Mouse (Mus musculus) hindbrain, embryonic 11.5 days (tissue): Measurements from ENCODE around the gene Pik3r2. TPM values are rescaled to one million over a fixed set of nuclear protein-coding genes. Genes with fewer than 3 reads are reported as not detected.
A peak's percentile ranks its signal among the peaks of the same experiment; 100 is the strongest.

Experiments
- ATAC-seq: fragments of 200-750 bp; cut with Nextera tagmentation; 2 replicates; pipeline ENCODE4 v1.8.0; 2017; ENCODE audit warnings: mild to moderate bottlenecking, moderate TSS enrichment, moderate library complexity; ENCODE audit not compliant: low FRiP score
- DNase-seq: peaks from one replicate; pipeline ENCODE4 v3.0.0-alpha.2; 2015; ENCODE audit warnings: low spot score
- H3K27ac ChIP-seq: fragments of 300-500 bp; sonication (generic); 2 replicates; pipeline ENCODE4 v1.5.1; 2014; ENCODE audit warnings: mild to moderate bottlenecking, low read depth, low read length
- H3K27me3 ChIP-seq: fragments of 300-500 bp; sonication (generic); 2 replicates; pipeline ENCODE4 v1.6.1; 2014; ENCODE audit warnings: mild to moderate bottlenecking, low read length, moderate library complexity, mixed read lengths; ENCODE audit not compliant: control insufficient read depth, insufficient read depth
- H3K36me3 ChIP-seq: fragments of 300-500 bp; sonication (generic); 2 replicates; pipeline ENCODE4 v1.6.1; 2014; ENCODE audit warnings: mild to moderate bottlenecking, low read length, moderate library complexity, mixed read lengths; ENCODE audit not compliant: control insufficient read depth, insufficient read depth
- H3K4me1 ChIP-seq: fragments of 300-500 bp; sonication (generic); replicated peaks from 2 replicates; pipeline ENCODE4 v1.6.1; 2014; ENCODE audit warnings: low read length, mixed read lengths; ENCODE audit not compliant: control insufficient read depth, insufficient read depth
- H3K4me2 ChIP-seq: fragments of 300-500 bp; sonication (generic); replicated peaks from 2 replicates; pipeline ENCODE4 v1.6.1; 2014; ENCODE audit warnings: mild to moderate bottlenecking, low read depth, low read length
- H3K4me3 ChIP-seq: fragments of 300-500 bp; sonication (generic); 2 replicates; pipeline ENCODE4 v1.5.1; 2014; ENCODE audit warnings: low read depth, low read length
- H3K9ac ChIP-seq: fragments of 300-500 bp; sonication (generic); 2 replicates; pipeline ENCODE4 v1.6.1; 2014; ENCODE audit warnings: low read depth, low read length
- H3K9me3 ChIP-seq: fragments of 300-500 bp; sonication (generic); 2 replicates; pipeline ENCODE4 v1.6.1; 2016; ENCODE audit warnings: low read length; ENCODE audit not compliant: control insufficient read depth
- WGBS: fragments of 180-500 bp; shearing (Covaris S2); extraction: QIAGEN DNeasy Blood & Tissue Kit; methylation state at CpG from one replicate; pipeline ENCODE4 v1.1.7; 2014; 5-methylcytosine and 5-hydroxymethylcytosine counted together
- polyA plus RNA-seq: library from polyadenylated mRNA; unstranded; fragments of >200 nt; fragmentation: Nextera tagmentation; extraction: Ambion mirVana; gene quantifications from 2 replicates; pipeline ENCODE4 v1.2.1, GENCODE M21; 2014

Gene Pik3r2
- polyA plus RNA-seq, 1 experiment from 2014 or later: 31.5 TPM

DNA sequence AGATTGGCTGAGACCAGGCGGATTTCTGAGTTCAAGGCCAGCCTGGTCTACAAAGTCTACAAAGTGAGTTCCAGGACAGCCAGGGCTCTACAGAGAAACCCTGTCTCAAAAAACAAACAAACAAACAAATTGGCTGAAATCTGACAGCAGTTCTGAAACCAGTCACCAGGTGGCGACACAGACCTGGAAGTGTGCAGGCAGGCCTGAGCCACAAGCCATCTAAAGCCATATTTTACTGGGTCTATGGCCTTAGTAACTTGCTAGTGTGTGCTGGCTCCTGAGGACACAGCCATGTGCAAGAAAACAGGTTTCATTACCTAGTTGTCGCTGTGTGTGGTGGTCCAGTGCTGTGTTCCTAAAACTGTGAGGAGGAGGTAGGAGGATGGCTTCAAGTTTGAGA lies 55.8 kb downstream of the Pik3r2 start:
- H3K4me1 ChIP-seq: no peaks in the 10 kb centered on the region
- peak; percentile 62; the same call in 1 of the 2 replicates for ATAC-seq
- WGBS: 6% methylated on average over 3 of the region's 3 CpGs

DNA sequence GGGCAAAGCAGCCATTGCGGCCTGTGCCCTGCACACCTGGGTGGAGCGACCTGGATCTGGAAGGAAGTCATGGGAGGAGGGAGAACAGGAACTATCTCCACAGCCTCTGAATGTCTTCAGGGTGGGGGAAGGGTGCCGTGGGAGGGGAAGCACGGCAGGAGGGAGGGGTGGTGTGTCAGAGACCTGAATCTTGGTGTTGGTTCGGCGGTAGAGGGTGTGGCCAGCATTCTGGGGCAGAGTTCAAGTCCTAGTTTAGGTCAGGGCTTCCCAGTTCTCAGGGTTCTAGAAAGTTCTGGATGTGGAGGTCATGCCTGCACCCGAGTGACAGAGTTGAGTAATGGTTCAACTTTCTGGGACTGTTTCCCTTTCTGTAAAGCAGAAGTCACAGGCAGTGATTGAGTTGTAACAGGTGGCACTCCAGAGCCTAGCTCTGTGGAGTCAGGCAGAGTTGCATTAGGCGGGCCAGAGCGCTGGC lies 56.7 kb downstream of the Pik3r2 start:
- no peaks in the 10 kb centered on the region for H3K4me1 ChIP-seq
- H3K9ac ChIP-seq: no peak overlapping the region
- H3K9me3 ChIP-seq: no peaks in the 10 kb centered on the region
- no peak for DNase-seq
- H3K4me2 ChIP-seq: no peak overlapping the region
- H3K27ac ChIP-seq: no peak overlapping the region
- no peaks in the 10 kb centered on the region for H3K36me3 ChIP-seq
- no peak for ATAC-seq
- no peak overlapping the region for H3K4me3 ChIP-seq
- 74% methylated on average over 9 of the region's 9 CpGs for WGBS
- H3K27me3 ChIP-seq: no peaks in the 10 kb centered on the region

More for the DNA sequence above, 55.8 kb downstream of the Pik3r2 start:
- Histone ChIP-seq H3K4me3 (no peak overlapping the region), H3K27ac (no peak overlapping the region), H3K27me3 (no peaks in the 10 kb centered on the region), H3K36me3 (no peaks in the 10 kb centered on the region), H3K9ac (no peak overlapping the region), H3K9me3 (no peaks in the 10 kb centered on the region), H3K4me2 (no peak overlapping the region)
- DNase-seq: peak; percentile 86

DNA sequence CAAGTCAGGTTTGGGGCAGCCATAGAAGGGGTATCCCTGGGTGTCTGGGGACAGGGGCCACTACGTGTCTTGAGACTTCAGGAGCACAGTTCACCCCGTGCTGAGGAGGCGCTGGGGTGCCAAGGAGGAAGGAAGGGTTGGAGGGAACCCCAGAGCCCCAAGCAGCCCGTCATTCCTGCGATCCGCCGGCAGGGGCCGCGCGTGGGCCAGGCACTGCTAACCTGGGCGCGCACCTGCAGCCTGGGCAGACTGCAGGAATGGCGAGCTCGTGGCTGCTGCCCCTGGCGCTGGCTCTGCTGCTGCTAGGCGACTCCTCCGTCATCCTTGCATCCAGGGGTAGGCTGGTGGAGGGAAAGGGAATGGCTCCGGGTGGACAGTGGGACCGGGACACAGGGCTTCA lies 58.2 kb downstream of the Pik3r2 start, which contains the start of gene Gm3336:
Gene Gm3336, plus strand, starts transcription at position 247 of the 400 bp plus-strand sequence.
- Histone ChIP-seq H3K4me3 (no peak within 1 kb of the TSS), H3K9ac (no peak within 1 kb of the TSS), H3K9me3 (no peaks in the 10 kb centered on the region), H3K36me3 (no peaks in the 10 kb centered on the region), H3K27me3 (no peaks in the 10 kb centered on the region), H3K4me2 (no peak within 1 kb of the TSS), H3K4me1 (no peaks in the 10 kb centered on the region), H3K27ac (no peak within 1 kb of the TSS)
- 6% methylated on average over 17 of the region's 19 CpGs for WGBS
- ATAC-seq (peak; percentile 10; the same call in 1 of the 2 replicates), DNase-seq (peak; percentile 69)

Other genes starting within 250 kb of the Pik3r2 start
- gene Fkbp8, start 249.0 kb downstream of the Pik3r2 start, polyA plus RNA-seq: 226 and 243 TPM in 2 replicates
- gene Kxd1, start 248.8 kb downstream of the Pik3r2 start, polyA plus RNA-seq: 48.3 and 52.6 TPM in 2 replicates
- gene Ell, start 237.3 kb downstream of the Pik3r2 start, polyA plus RNA-seq: 15.4 and 16.5 TPM in 2 replicates
- 57.9 and 65.1 TPM in 2 replicates for gene Isyna1, start 182.3 kb downstream of the Pik3r2 start, polyA plus RNA-seq
- gene Ssbp4, start 167.8 kb downstream of the Pik3r2 start, polyA plus RNA-seq: 126 and 129 TPM in 2 replicates
- 0.85 and 0.97 TPM in 2 replicates for gene Lrrc25, start 160.6 kb downstream of the Pik3r2 start, polyA plus RNA-seq
- gene Gdf15, start 144.3 kb downstream of the Pik3r2 start, polyA plus RNA-seq: not detected in 2 replicates
- 170 TPM in 2 replicates for gene Pgpep1, start 116.3 kb downstream of the Pik3r2 start, polyA plus RNA-seq
- gene Lsm4, start 103.5 kb downstream of the Pik3r2 start, polyA plus RNA-seq: 282 and 299 TPM in 2 replicates
- gene Jund, start 77.8 kb downstream of the Pik3r2 start, polyA plus RNA-seq: 126 and 137 TPM in 2 replicates
- gene Iqcn, start 73.3 kb downstream of the Pik3r2 start, polyA plus RNA-seq: 0.03 and 0.14 TPM in 2 replicates
- gene Gm3336, start 58.2 kb downstream of the Pik3r2 start, polyA plus RNA-seq: not detected in 2 replicates
- 0.09 TPM in 1 of 2 replicates, not detected in the other for gene Pde4c, start 53.0 kb downstream of the Pik3r2 start, polyA plus RNA-seq
- 91.5 and 94.3 TPM in 2 replicates for gene Rab3a, start 22.0 kb downstream of the Pik3r2 start, polyA plus RNA-seq
- gene Mpv17l2, start 15.8 kb downstream of the Pik3r2 start, polyA plus RNA-seq: 38.7 and 40.6 TPM in 2 replicates
- 11.2 and 12.3 TPM in 2 replicates for gene Mast3, start 28.3 kb upstream of the Pik3r2 start, polyA plus RNA-seq
- gene Il12rb1, start 31.7 kb upstream of the Pik3r2 start, polyA plus RNA-seq: 0.08 TPM in 1 of 2 replicates, not detected in the other
- gene Arrdc2, start 63.0 kb upstream of the Pik3r2 start, polyA plus RNA-seq: 9.9 and 10.3 TPM in 2 replicates
- gene Kcnn1, start 86.5 kb upstream of the Pik3r2 start, polyA plus RNA-seq: 10.7 and 12.2 TPM in 2 replicates
- gene Ccdc124, start 97.2 kb upstream of the Pik3r2 start, polyA plus RNA-seq: 162 and 173 TPM in 2 replicates
- 0.47 and 0.71 TPM in 2 replicates for gene Slc5a5, start 116.0 kb upstream of the Pik3r2 start, polyA plus RNA-seq
- gene Rpl18a, start 120.7 kb upstream of the Pik3r2 start, polyA plus RNA-seq: 3,048 and 3,182 TPM in 2 replicates
- gene Map1s, start 129.2 kb upstream of the Pik3r2 start, polyA plus RNA-seq: 32.3 and 34.3 TPM in 2 replicates